Mouse (Mus musculus) embryonic facial prominence, embryonic 15.5 days (tissue): ENCODE measurements around the gene Pcgf2. TPM values are rescaled to one million over a fixed set of nuclear protein-coding genes. Genes with fewer than 3 reads are reported as not detected.
A peak's percentile ranks its signal among the peaks of the same experiment; 100 is the strongest.

Experiments
- ATAC-seq: fragments of 200-750 bp; cut with Nextera tagmentation; 2 replicates; pipeline ENCODE4 v1.8.0; 2017; ENCODE audit warnings: low read depth, moderate TSS enrichment; ENCODE audit not compliant: insufficient number of reproducible peaks, low FRiP score, low TSS enrichment
- H3K27ac ChIP-seq: fragments of 300-500 bp; sonication (generic); replicated peaks from 2 replicates; pipeline ENCODE4 v1.5.1; 2015; ENCODE audit warnings: mild to moderate bottlenecking, inconsistent platforms
- H3K27me3 ChIP-seq: fragments of 300-500 bp; sonication (generic); 2 replicates; pipeline ENCODE4 v1.6.1; 2015; ENCODE audit warnings: inconsistent platforms
- H3K36me3 ChIP-seq: fragments of 300-500 bp; sonication (generic); 2 replicates; pipeline ENCODE4 v1.6.1; 2015; ENCODE audit warnings: mild to moderate bottlenecking, inconsistent platforms
- H3K4me1 ChIP-seq: fragments of 300-500 bp; sonication (generic); 2 replicates; pipeline ENCODE4 v1.6.1; 2015; ENCODE audit warnings: inconsistent platforms
- H3K4me2 ChIP-seq: fragments of 300-500 bp; sonication (generic); replicated peaks from 2 replicates; pipeline ENCODE4 v1.6.1; 2015; ENCODE audit warnings: mild to moderate bottlenecking, inconsistent platforms
- H3K4me3 ChIP-seq: fragments of 300-500 bp; sonication (generic); replicated peaks from 2 replicates; pipeline ENCODE4 v1.5.1; 2015; ENCODE audit warnings: mild to moderate bottlenecking, inconsistent platforms
- H3K9ac ChIP-seq: fragments of 300-500 bp; sonication (generic); 2 replicates; pipeline ENCODE4 v1.6.1; 2015; ENCODE audit warnings: inconsistent platforms
- H3K9me3 ChIP-seq: fragments of 300-500 bp; sonication (generic); replicated peaks from 2 replicates; pipeline ENCODE4 v1.6.1; 2016; ENCODE audit warnings: inconsistent platforms
- WGBS: fragments of 180-500 bp; shearing (Covaris S2); methylation state at CpG from one replicate; pipeline ENCODE4 v1.1.7; 2015; 5-methylcytosine and 5-hydroxymethylcytosine counted together
- polyA plus RNA-seq: library from polyadenylated mRNA; unstranded; fragments of >200 nt; fragmentation: Nextera tagmentation; extraction: Ambion mirVana; gene quantifications from 2 replicates; pipeline ENCODE4 v1.2.1, GENCODE M21; 2015

Gene Pcgf2
- polyA plus RNA-seq, 1 experiment from 2014 or later: 12.6 TPM

- no peaks in the 10 kb centered on the region for H3K9me3 ChIP-seq
- H3K4me2 ChIP-seq: peak overlapping the region; percentile 89
- ATAC-seq: no peak
- H3K4me3 ChIP-seq: peak overlapping the region; percentile 89
- no peaks in the 10 kb centered on the region for H3K27me3 ChIP-seq
- peaks cover 9% of the 10 kb centered on the region for H3K36me3 ChIP-seq
- no peak overlapping the region for H3K9ac ChIP-seq
- H3K27ac ChIP-seq: peak overlapping the region; percentile 22; the same call in 1 of the 2 replicates
- H3K4me1 ChIP-seq: peaks cover 46% of the 10 kb centered on the region
- 52% methylated on average over 15 of the region's 15 CpGs for WGBS
Measured at GRCm38 (mm10) chr11:97701581-97702392, 1.5 kb upstream of the Pcgf2 start.

- Histone ChIP-seq H3K9ac (peak overlapping the region; percentile 62), H3K4me1 (peaks cover 54% of the 10 kb centered on the region), H3K27ac (peak overlapping the region; percentile 99), H3K9me3 (no peaks in the 10 kb centered on the region), H3K27me3 (no peaks in the 10 kb centered on the region), H3K4me3 (peak overlapping the region; percentile 89), H3K36me3 (0 out of 2 replicates have a peak, but pooled peaks cover 2% of the 10 kb centered on the region), H3K4me2 (peak overlapping the region; percentile 89)
- no peak for ATAC-seq
- 18% methylated on average over 30 of the region's 30 CpGs for WGBS
Measured at GRCm38 (mm10) chr11:97700746-97701580, 666 bp upstream of the Pcgf2 start.

GRCm38 (mm10) chr11:97699626-97700002, 683 bp downstream of the Pcgf2 start:
- Histone ChIP-seq H3K36me3 (no peaks in the 10 kb centered on the region), H3K4me3 (peak overlapping the region; percentile 89), H3K9ac (peak overlapping the region; percentile 91), H3K27ac (peak overlapping the region; percentile 99), H3K27me3 (no peaks in the 10 kb centered on the region), H3K4me2 (peak overlapping the region; percentile 89), H3K4me1 (peaks cover 66% of the 10 kb centered on the region), H3K9me3 (no peaks in the 10 kb centered on the region)
- peak; percentile 59 for ATAC-seq
- WGBS: 3% methylated on average over 6 of the region's 9 CpGs

GRCm38 (mm10) chr11:97698741-97699611, 1.3 kb downstream of the Pcgf2 start:
- peak overlapping the region; percentile 89 for H3K4me2 ChIP-seq
- WGBS: 1% methylated on average over 55 of the region's 63 CpGs
- no peaks in the 10 kb centered on the region for H3K9me3 ChIP-seq
- H3K4me1 ChIP-seq: peaks cover 66% of the 10 kb centered on the region
- peak overlapping the region; percentile 91 for H3K9ac ChIP-seq
- no peaks in the 10 kb centered on the region for H3K36me3 ChIP-seq
- H3K27me3 ChIP-seq: no peaks in the 10 kb centered on the region
- no peak for ATAC-seq
- H3K4me3 ChIP-seq: peak overlapping the region; percentile 89
- H3K27ac ChIP-seq: peak overlapping the region; percentile 99

GRCm38 (mm10) chr11:97697891-97698529, 2.3 kb downstream of the Pcgf2 start:
- ATAC-seq: no peak
- Histone ChIP-seq H3K9ac (peak overlapping the region; percentile 91), H3K27ac (peak overlapping the region; percentile 99), H3K4me1 (peaks cover 64% of the 10 kb centered on the region), H3K27me3 (no peaks in the 10 kb centered on the region), H3K4me2 (peak overlapping the region; percentile 89), H3K4me3 (peak overlapping the region; percentile 89), H3K9me3 (no peaks in the 10 kb centered on the region), H3K36me3 (no peaks in the 10 kb centered on the region)
- WGBS: under 1% methylated on average over 14 of the region's 14 CpGs

GRCm38 (mm10) chr11:97697199-97697890, 3.0 kb downstream of the Pcgf2 start:
- Histone ChIP-seq H3K27ac (peak overlapping the region; percentile 99; the same call in 1 of the 2 replicates), H3K4me1 (peaks cover 64% of the 10 kb centered on the region), H3K9me3 (no peaks in the 10 kb centered on the region), H3K4me3 (peak overlapping the region; percentile 89), H3K4me2 (peak overlapping the region; percentile 89), H3K27me3 (no peaks in the 10 kb centered on the region), H3K9ac (0 out of 2 replicates have a peak overlapping the region, but pooled peaks have one; percentile 91), H3K36me3 (peaks cover 6% of the 10 kb centered on the region)
- WGBS: 49% methylated on average over 11 of the region's 11 CpGs
- no peak for ATAC-seq

- no peak overlapping the region for H3K4me3 ChIP-seq
- H3K9ac ChIP-seq: no peak overlapping the region
- ATAC-seq: no peak
- H3K27ac ChIP-seq: no peak overlapping the region
- H3K4me1 ChIP-seq: peaks cover 58% of the 10 kb centered on the region
- peaks cover 13% of the 10 kb centered on the region for H3K36me3 ChIP-seq
- H3K4me2 ChIP-seq: no peak overlapping the region
- 65% methylated on average over 8 of the region's 8 CpGs for WGBS
- no peaks in the 10 kb centered on the region for H3K9me3 ChIP-seq
- no peaks in the 10 kb centered on the region for H3K27me3 ChIP-seq
Measured at GRCm38 (mm10) chr11:97696669-97697068, 3.6 kb downstream of the Pcgf2 start.

GRCm38 (mm10) chr11:97695712-97696401, 4.4 kb downstream of the Pcgf2 start:
- peaks cover 49% of the 10 kb centered on the region for H3K4me1 ChIP-seq

GRCm38 (mm10) chr11:97694921-97695711, 5.2 kb downstream of the Pcgf2 start:
- Histone ChIP-seq H3K27me3 (no peaks in the 10 kb centered on the region), H3K27ac (peak overlapping the region; percentile 60), H3K36me3 (peaks cover 28% of the 10 kb centered on the region), H3K4me2 (peak overlapping the region; percentile 15; the same call in 1 of the 2 replicates), H3K9ac (peak overlapping the region; percentile 12; the same call in 1 of the 2 replicates), H3K4me1 (peaks cover 46% of the 10 kb centered on the region), H3K4me3 (0 out of 2 replicates have a peak overlapping the region, but pooled peaks have one; percentile 3), H3K9me3 (no peaks in the 10 kb centered on the region)
- WGBS: 45% methylated on average over 17 of the region's 17 CpGs
- ATAC-seq: no peak

More at GRCm38 (mm10) chr11:97695712-97696401, 4.4 kb downstream of the Pcgf2 start:
- H3K27ac ChIP-seq: peak overlapping the region; percentile 55
- H3K36me3 ChIP-seq: peaks cover 21% of the 10 kb centered on the region
- 0 out of 2 replicates have a peak overlapping the region, but pooled peaks have one; percentile 15 for H3K4me2 ChIP-seq
- WGBS: 50% methylated on average over 9 of the region's 9 CpGs
- H3K9ac ChIP-seq: no peak overlapping the region
- no peak for ATAC-seq
- no peaks in the 10 kb centered on the region for H3K9me3 ChIP-seq
- 0 out of 2 replicates have a peak overlapping the region, but pooled peaks have one; percentile 4 for H3K4me3 ChIP-seq
- no peaks in the 10 kb centered on the region for H3K27me3 ChIP-seq
